In the genomic region with DNA sequence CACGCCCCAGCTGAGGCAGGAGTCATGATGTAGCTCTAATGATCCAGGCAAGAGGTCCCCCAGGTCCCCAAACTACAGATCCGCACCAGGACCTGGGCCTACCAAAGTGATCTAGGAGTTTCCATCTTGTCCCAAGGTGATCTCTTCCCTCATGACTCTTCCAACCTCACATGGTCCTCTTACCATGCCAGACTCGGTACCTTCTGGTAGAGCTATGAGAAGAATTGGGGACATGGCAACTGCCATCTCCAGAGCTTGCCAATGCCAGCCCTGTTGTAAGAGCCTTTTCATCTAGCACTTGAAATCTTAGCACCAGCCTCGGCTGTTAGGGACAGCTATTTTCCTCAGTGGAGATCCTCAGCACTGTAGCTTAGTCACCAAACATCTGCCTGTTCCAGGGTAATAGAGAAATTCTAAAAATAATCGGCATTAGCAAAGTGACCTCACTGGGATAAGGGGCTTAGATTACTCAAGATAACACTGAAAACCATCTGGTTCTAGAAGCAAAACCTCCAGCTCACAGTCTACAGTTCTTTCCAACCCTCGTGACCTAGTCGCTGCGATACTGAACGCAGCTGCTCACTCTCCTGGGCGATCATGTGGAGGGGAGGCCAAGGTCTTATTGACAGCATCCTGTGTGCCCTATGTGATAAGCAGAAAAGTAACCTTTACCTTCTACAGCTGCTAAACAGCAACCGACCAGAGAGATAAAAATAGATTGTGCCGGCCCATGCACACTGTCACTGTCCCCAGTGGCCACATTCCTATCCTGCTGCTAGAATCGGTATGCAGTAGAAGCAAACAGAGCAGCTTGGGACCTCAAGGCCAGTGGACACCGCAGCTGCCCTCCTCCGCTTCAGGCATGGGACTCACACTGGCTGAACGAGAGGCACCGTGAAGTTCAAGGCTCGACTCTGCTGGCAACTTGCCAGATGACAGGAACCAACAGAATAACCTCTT, we compare ENCODE assay signal across 8 mouse cellular contexts.
DNase-seq lines count a peak whose midpoint lies in the region; ATAC-seq and TF ChIP-seq lines count a peak whose summit lies in the region.

No protein-coding gene starts in this region.

- no peak for ATAC-seq in midbrain, postnatal 0 days (ENCODE audit: low FRiP score)
- no peak for ATAC-seq in midbrain, embryonic 16.5 days
- peak; percentile 73 for ATAC-seq in stomach, postnatal 0 days (ENCODE audit: low FRiP score, low TSS enrichment)
- no peak for ATAC-seq in CD4-positive, CD25-positive, alpha-beta regulatory T cell, adult 4 months

- H3K27me3 ChIP-seq in midbrain, postnatal 0 days (ENCODE audit: insufficient read depth, low read length), result no peaks in the 10 kb centered on the region
- H3K27me3 ChIP-seq in midbrain, embryonic 16.5 days (ENCODE audit: control insufficient read depth, insufficient read depth, low read depth, low read length), result no peaks in the 10 kb centered on the region
- no peaks in the 10 kb centered on the region for H3K27me3 ChIP-seq in stomach, postnatal 0 days (ENCODE audit: control insufficient read depth, insufficient read depth, low read length)

- TF ChIP-seq CTCF in midbrain, postnatal 0 days (IDR thresholded peaks at IDR 0.05), result peak; percentile 17; the same call in 1 of the 2 replicates
- TF ChIP-seq CTCF in stomach, postnatal 0 days (IDR thresholded peaks at IDR 0.05; ENCODE audit: low read depth), result peak; percentile 48

- no peak for DNase-seq in midbrain, postnatal 0 days (ENCODE audit: low spot score)
- DNase-seq in gastrocnemius, adult 8-10 months (ENCODE audit: low spot score in 2 of 2), result peak; percentile 48 to 54
- DNase-seq in kidney, postnatal 14 days, result peak; percentile 44
- DNase-seq in stomach, postnatal 0 days (ENCODE audit: low spot score), result peak; percentile 36
- DNase-seq in right cerebral cortex, postnatal 25 days, result no peak
- no peak for DNase-seq in right cerebral cortex, adult 2 months (ENCODE audit: low spot score in 2 of 2)

- 66% methylated on average over 18 of the region's 18 CpGs for WGBS in midbrain, postnatal 0 days
- WGBS in midbrain, embryonic 16.5 days, result 69% methylated on average over 18 of the region's 18 CpGs
- 41% methylated on average over 18 of the region's 18 CpGs for WGBS in stomach, postnatal 0 days

- no peak for TF ChIP-seq EP300 in stomach, postnatal 0 days (optimal IDR thresholded peaks at IDR 0.05)

- no peak overlapping the region for H3K9ac ChIP-seq in midbrain, postnatal 0 days (replicated peaks; ENCODE audit: low read length, poor library complexity, severe bottlenecking)
- no peak overlapping the region for H3K9ac ChIP-seq in midbrain, embryonic 16.5 days (ENCODE audit: low read depth, low read length)
- no peak overlapping the region for H3K9ac ChIP-seq in stomach, postnatal 0 days (ENCODE audit: low read length)

- no peak overlapping the region for H3K4me3 ChIP-seq in midbrain, postnatal 0 days (ENCODE audit: low read depth, low read length)
- H3K4me3 ChIP-seq in midbrain, embryonic 16.5 days (ENCODE audit: low read depth, low read length), result no peak overlapping the region
- H3K4me3 ChIP-seq in stomach, postnatal 0 days (ENCODE audit: low read depth, low read length), result no peak overlapping the region

- H3K4me1 ChIP-seq in midbrain, postnatal 0 days (ENCODE audit: insufficient read depth, low read length), result 0 out of 2 replicates have a peak, but pooled peaks cover 4% of the 10 kb centered on the region
- peaks cover 4% of the 10 kb centered on the region; the same call in 1 of the 2 replicates for H3K4me1 ChIP-seq in midbrain, embryonic 16.5 days (ENCODE audit: control insufficient read depth, insufficient read depth, low read length)
- peaks cover 7% of the 10 kb centered on the region; the same call in 1 of the 2 replicates for H3K4me1 ChIP-seq in stomach, postnatal 0 days (replicated peaks; ENCODE audit: control insufficient read depth, insufficient read depth)

- no peak overlapping the region for H3K4me2 ChIP-seq in midbrain, postnatal 0 days (ENCODE audit: low read depth, low read length, poor library complexity, severe bottlenecking)
- H3K4me2 ChIP-seq in midbrain, embryonic 16.5 days (ENCODE audit: low read length), result no peak overlapping the region
- no peak overlapping the region for H3K4me2 ChIP-seq in stomach, postnatal 0 days (replicated peaks; ENCODE audit: low read depth)

- peaks cover 23% of the 10 kb centered on the region; the same call in 1 of the 2 replicates for H3K36me3 ChIP-seq in midbrain, postnatal 0 days (ENCODE audit: insufficient read depth, low read length)
- H3K36me3 ChIP-seq in midbrain, embryonic 16.5 days (ENCODE audit: control insufficient read depth, insufficient read depth, low read length), result peaks cover 7% of the 10 kb centered on the region
- H3K36me3 ChIP-seq in stomach, postnatal 0 days (ENCODE audit: control insufficient read depth, insufficient read depth, low read length), result no peaks in the 10 kb centered on the region

- no peaks in the 10 kb centered on the region for H3K9me3 ChIP-seq in midbrain, postnatal 0 days (ENCODE audit: low read length)
- no peaks in the 10 kb centered on the region for H3K9me3 ChIP-seq in midbrain, embryonic 16.5 days (replicated peaks; ENCODE audit: control insufficient read depth, low read length, poor library complexity, severe bottlenecking)
- no peaks in the 10 kb centered on the region for H3K9me3 ChIP-seq in stomach, postnatal 0 days (ENCODE audit: control insufficient read depth, low read length)

- H3K27ac ChIP-seq in midbrain, postnatal 0 days (ENCODE audit: low read depth, low read length), result no peak overlapping the region
- no peak overlapping the region for H3K27ac ChIP-seq in midbrain, embryonic 16.5 days (ENCODE audit: low read length)
- H3K27ac ChIP-seq in stomach, postnatal 0 days (replicated peaks), result peak overlapping the region; percentile 46

Comparison
In these comparisons a context has a peak if more than half of its experiments do, and no peak if none do; other contexts are left out.
1. DNase-seq: peak in gastrocnemius, adult 8-10 months (2 of 2), kidney, postnatal 14 days (single experiment) and stomach, postnatal 0 days (single experiment); none in midbrain, postnatal 0 days (single experiment), right cerebral cortex, postnatal 25 days (single experiment) and right cerebral cortex, adult 2 months (0 of 2).